8 mouse cellular contexts compared by ENCODE assay signal in the genomic region with DNA sequence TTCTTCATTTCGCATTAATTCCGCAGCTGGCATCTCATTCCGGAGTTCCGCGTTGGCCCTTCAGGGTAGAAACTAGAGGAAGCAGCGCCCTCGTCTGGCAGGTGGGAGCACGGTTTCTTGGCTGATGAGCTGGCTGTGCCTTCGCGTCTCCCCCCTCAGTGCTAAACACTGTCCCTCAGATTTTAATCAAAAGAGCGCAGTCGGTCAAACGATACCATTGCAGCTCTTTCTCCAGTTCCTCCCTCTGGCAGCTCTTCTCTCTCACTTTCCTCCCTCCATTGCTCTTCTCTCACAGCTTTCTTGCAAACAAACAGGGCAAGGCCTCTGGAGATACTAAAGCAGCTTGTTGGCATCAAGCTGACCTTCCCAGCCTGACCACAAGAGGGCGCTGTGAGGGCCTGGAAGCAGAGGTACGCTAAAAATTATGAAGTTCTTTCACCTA. TPM values are rescaled to one million over a fixed set of nuclear protein-coding genes. Genes with fewer than 3 reads are reported as not detected.
A peak's percentile ranks its signal among the peaks of the same experiment; 100 is the strongest.
DNase-seq lines count a peak whose midpoint lies in the region; ATAC-seq and TF ChIP-seq lines count a peak whose summit lies in the region.

No protein-coding gene starts in this region.

- no peaks in the 10 kb centered on the region; the same call in 1 of the 2 replicates for H3K4me1 ChIP-seq in G1E (ENCODE audit: insufficient read depth, low read depth, low read length)
- H3K4me1 ChIP-seq in forebrain, embryonic 16.5 days (replicated peaks; ENCODE audit: control insufficient read depth, insufficient read depth, low read length): peaks cover 4% of the 10 kb centered on the region; the same call in 1 of the 2 replicates
- H3K4me1 ChIP-seq in neural tube, embryonic 15.5 days: peaks cover 11% of the 10 kb centered on the region

- no peak overlapping the region for H3K27ac ChIP-seq in forebrain, embryonic 16.5 days (ENCODE audit: low read length)
- no peak overlapping the region for H3K27ac ChIP-seq in neural tube, embryonic 15.5 days (replicated peaks)

- peak; percentile 16 for DNase-seq in G1E (ENCODE audit: low spot score)
- peak; percentile 88 for DNase-seq in cerebellum, adult 11-12 months
- DNase-seq in heart, postnatal 36 days: peak; percentile 91 to 93
- peak; percentile 87 to 96 for DNase-seq in layer of hippocampus, adult 18-20 months (ENCODE audit: low spot score in 2 of 2)
- DNase-seq in lung, adult 18-20 months: peak; percentile 88 to 90
- peak; percentile 94 for DNase-seq in testis, postnatal 10 days (ENCODE audit: low spot score)

- peak overlapping the region; percentile 42 for H3K4me2 ChIP-seq in forebrain, embryonic 16.5 days (ENCODE audit: low read length)
- H3K4me2 ChIP-seq in neural tube, embryonic 15.5 days: peak overlapping the region; percentile 54

- H3K4me3 ChIP-seq in G1E (ENCODE audit: low read depth, low read length): no peak overlapping the region
- peak overlapping the region; percentile 14; the same call in 1 of the 2 replicates for H3K4me3 ChIP-seq in forebrain, embryonic 16.5 days (replicated peaks; ENCODE audit: low read length)
- H3K4me3 ChIP-seq in neural tube, embryonic 15.5 days (replicated peaks): peak overlapping the region; percentile 27

- no peaks in the 10 kb centered on the region for H3K36me3 ChIP-seq in G1E (replicated peaks)
- H3K36me3 ChIP-seq in forebrain, embryonic 16.5 days (ENCODE audit: control insufficient read depth, insufficient read depth): no peaks in the 10 kb centered on the region
- no peaks in the 10 kb centered on the region for H3K36me3 ChIP-seq in neural tube, embryonic 15.5 days

- no peak for ATAC-seq in G1E (ENCODE audit: extremely low read depth, insufficient number of reproducible peaks, low FRiP score, poor library complexity, severe bottlenecking)
- ATAC-seq in forebrain, embryonic 16.5 days: peak; percentile 72
- ATAC-seq in neural tube, embryonic 15.5 days (ENCODE audit: low FRiP score): peak; percentile 76

- no peaks in the 10 kb centered on the region for H3K9me3 ChIP-seq in G1E (replicated peaks)
- H3K9me3 ChIP-seq in forebrain, embryonic 16.5 days (ENCODE audit: control insufficient read depth, low read length): no peaks in the 10 kb centered on the region
- H3K9me3 ChIP-seq in neural tube, embryonic 15.5 days (replicated peaks): no peaks in the 10 kb centered on the region

- 2% methylated on average over 15 of the region's 15 CpGs for WGBS in forebrain, embryonic 16.5 days
- WGBS in neural tube, embryonic 15.5 days: 3% methylated on average over 15 of the region's 15 CpGs

- no peak overlapping the region for H3K9ac ChIP-seq in forebrain, embryonic 16.5 days (replicated peaks; ENCODE audit: low read depth, low read length)
- H3K9ac ChIP-seq in neural tube, embryonic 15.5 days (replicated peaks): peak overlapping the region; percentile 36; the same call in 1 of the 2 replicates

- TF ChIP-seq CTCF in G1E (IDR thresholded peaks at IDR 0.05; ENCODE audit: low read depth, low read length): peak; percentile 91

- intact Hi-C loops in heart, postnatal 36 days (cut with DNase I): loop anchor here (1.0 kb wide), 2 partner anchors 47 to 180 kb away; a partner anchor contains a TSS

- peaks cover 8% of the 10 kb centered on the region for H3K27me3 ChIP-seq in G1E (ENCODE audit: insufficient read depth, low read length)
- peaks cover 12% of the 10 kb centered on the region for H3K27me3 ChIP-seq in forebrain, embryonic 16.5 days (replicated peaks; ENCODE audit: control insufficient read depth, insufficient read depth, low read length)
- peaks cover 23% of the 10 kb centered on the region for H3K27me3 ChIP-seq in neural tube, embryonic 15.5 days (replicated peaks)

RNA-seq across cellular contexts. Expression of a gene that starts 2.9 kb away (rescaled TPM):
- not detected in 2 replicates for total RNA-seq in G1E (2014; fragmentation: Nextera tagmentation)
- 0.05 and 0.64 TPM in 2 replicates for total RNA-seq in G1E (2017)
- not detected in 2 replicates for polyA plus RNA-seq in G1E (2012)
- 0.06 and 0.10 TPM in 2 replicates for polyA plus RNA-seq in forebrain, embryonic 16.5 days (2015; fragmentation: Nextera tagmentation; extraction: Ambion mirVana)
- total RNA-seq in heart, postnatal 36 days (2021): under 1 TPM; 0.06 to 0.08 TPM
- total RNA-seq in layer of hippocampus, adult 18-20 months (2021): under 1 TPM; 0.07 to 0.10 TPM
- polyA plus RNA-seq in neural tube, embryonic 15.5 days (2015; fragmentation: Nextera tagmentation; extraction: Ambion mirVana): 0.08 and 1.6 TPM in 2 replicates

RNA-seq across cellular contexts. Expression of a gene that starts 5.4 kb away (rescaled TPM):
- not detected in 2 replicates for total RNA-seq in G1E (2014; fragmentation: Nextera tagmentation)
- total RNA-seq in G1E (2017): 0.06 TPM in 1 of 2 replicates, not detected in the other
- not detected in 2 replicates for polyA plus RNA-seq in G1E (2012)
- 35.9 and 36.7 TPM in 2 replicates for polyA plus RNA-seq in forebrain, embryonic 16.5 days (2015; fragmentation: Nextera tagmentation; extraction: Ambion mirVana)
- 10 to 100 TPM; 10.4 to 10.7 TPM for total RNA-seq in heart, postnatal 36 days (2021)
- total RNA-seq in layer of hippocampus, adult 18-20 months (2021): 10 to 100 TPM; 79.1 to 80.3 TPM
- polyA plus RNA-seq in neural tube, embryonic 15.5 days (2015; fragmentation: Nextera tagmentation; extraction: Ambion mirVana): 39.4 and 40.1 TPM in 2 replicates

RNA-seq across cellular contexts. Expression of a gene that starts 40.2 kb away (rescaled TPM):
- total RNA-seq in G1E (2014; fragmentation: Nextera tagmentation) (not detected in 2 replicates), G1E (2017) (not detected in 2 replicates)
- polyA plus RNA-seq in G1E (2012): not detected in 2 replicates
- polyA plus RNA-seq in forebrain, embryonic 16.5 days (2015; fragmentation: Nextera tagmentation; extraction: Ambion mirVana): 0.44 TPM in 1 of 2 replicates, not detected in the other
- total RNA-seq in heart, postnatal 36 days (2021): not detected
- total RNA-seq in layer of hippocampus, adult 18-20 months (2021): not detected
- polyA plus RNA-seq in neural tube, embryonic 15.5 days (2015; fragmentation: Nextera tagmentation; extraction: Ambion mirVana): 0.28 TPM in 1 of 2 replicates, not detected in the other

Comparison
In these comparisons a context has a peak if more than half of its experiments do, and no peak if none do; other contexts are left out.
1. DNase-seq: peak in every context shown above with its lines; median percentile 94 in testis, postnatal 10 days; 92 in heart, postnatal 36 days; 92 in layer of hippocampus, adult 18-20 months; 89 in lung, adult 18-20 months; 88 in cerebellum, adult 11-12 months; 16 in G1E.
2. RNA of a gene that starts 5.4 kb away (total RNA-seq): 79.1 to 80.3 TPM in layer of hippocampus, adult 18-20 months and 10.4 to 10.7 TPM in heart, postnatal 36 days; 0.06 TPM in G1E; every median in the first group is over 10 times any median in the second.